Mouse (Mus musculus): ENCODE results near the gene Gm9774.

DNA sequence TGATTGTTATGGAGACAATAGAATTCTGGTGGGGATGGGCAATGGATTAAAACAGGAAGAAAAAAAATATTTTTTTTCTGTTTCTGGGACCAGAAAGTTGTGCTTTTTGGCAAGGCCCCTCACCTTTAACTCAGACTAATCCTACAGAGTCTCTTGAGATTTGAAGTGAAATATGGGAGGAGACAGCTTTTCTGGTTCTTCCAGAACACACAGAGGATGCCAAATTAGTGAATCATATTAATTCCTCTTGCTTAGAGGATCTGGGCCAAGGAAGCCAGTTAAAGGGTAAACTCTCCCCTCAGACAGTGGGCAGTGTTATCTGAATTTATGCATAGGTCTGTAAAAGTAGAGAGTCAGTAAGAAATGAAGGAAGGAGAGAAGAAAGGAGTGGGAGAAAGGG, 38.2 kb upstream of the Gm9774 start:
- no peak for TF ChIP-seq CTCF (conservative IDR thresholded peaks at IDR 0.05; ENCODE audit: low read length)
- TF ChIP-seq NANOG (IDR thresholded peaks at IDR 0.05; ENCODE audit: borderline replicate concordance, low read length) = no peak
- no peak for TF ChIP-seq POU5F1 (IDR thresholded peaks at IDR 0.05; ENCODE audit: borderline replicate concordance, low read length)
